Mouse (Mus musculus): ENCODE data around the gene Naip1. TPM values are rescaled to one million over a fixed set of nuclear protein-coding genes. Genes with fewer than 3 reads are reported as not detected.

Naip1 gene
- polyA plus RNA-seq, 1 experiment, result not detected

DNA sequence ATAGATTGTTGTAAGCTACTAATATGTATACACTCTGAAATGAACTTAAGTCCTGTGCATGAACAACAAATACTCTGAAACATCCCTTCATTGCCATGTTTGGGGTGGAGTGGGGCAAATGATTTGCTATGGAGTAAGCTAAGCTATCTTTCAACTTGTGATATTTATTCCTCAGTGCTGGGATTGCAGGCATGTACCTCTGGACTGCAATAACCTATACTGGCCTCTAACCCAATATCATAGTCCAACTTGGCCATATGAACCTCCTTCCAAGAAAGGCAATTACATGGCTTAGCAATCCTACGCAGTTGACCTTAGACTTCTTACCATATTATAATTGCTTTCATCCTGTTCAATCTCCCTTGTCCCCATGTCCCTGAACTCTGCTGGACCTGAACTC lies 82.1 kb downstream of the Naip1 start:
- Histone ChIP-seq H3K4me1 (ENCODE audit: control insufficient read depth, insufficient read depth, low read length) (no peaks in the 10 kb centered on the region), H3K4me3 (ENCODE audit: insufficient read depth, low read length) (no peak overlapping the region), H3K27ac (ENCODE audit: insufficient read depth, low read length) (no peak overlapping the region)
- TF ChIP-seq CTCF (IDR thresholded peaks at IDR 0.05; ENCODE audit: borderline replicate concordance, insufficient read depth, low read length), result no peak

Other genes with a start within 250 kb of the Naip1 start
- gene Naip5, start 206.5 kb downstream of the Naip1 start, polyA plus RNA-seq (2011; ENCODE audit: insufficient read length, low read depth, missing spikeins), result not detected in 2 replicates
- gene Naip6, start 135.2 kb downstream of the Naip1 start, polyA plus RNA-seq (2011; ENCODE audit: insufficient read length, low read depth, missing spikeins), result 0.11 TPM in 1 of 2 replicates, not detected in the other
- 30.8 and 42.1 TPM in 2 replicates for gene Gtf2h2, start 39.7 kb upstream of the Naip1 start, polyA plus RNA-seq (2011; ENCODE audit: insufficient read length, low read depth, missing spikeins)
- not detected in 2 replicates for gene Ocln, start 99.8 kb upstream of the Naip1 start, polyA plus RNA-seq (2011; ENCODE audit: insufficient read length, low read depth, missing spikeins)
- gene Marveld2, start 164.1 kb upstream of the Naip1 start, polyA plus RNA-seq (2011; ENCODE audit: insufficient read length, low read depth, missing spikeins), result 0.17 TPM in 1 of 2 replicates, not detected in the other
- 209 and 222 TPM in 2 replicates for gene Ak6, start 198.1 kb upstream of the Naip1 start, polyA plus RNA-seq (2011; ENCODE audit: insufficient read length, low read depth, missing spikeins)
- gene Rad17, start 198.2 kb upstream of the Naip1 start, polyA plus RNA-seq (2011; ENCODE audit: insufficient read length, low read depth, missing spikeins), result 21.9 and 22.0 TPM in 2 replicates
- 3.9 and 6.2 TPM in 2 replicates for gene Taf9, start 198.7 kb upstream of the Naip1 start, polyA plus RNA-seq (2011; ENCODE audit: insufficient read length, low read depth, missing spikeins)
- 1.4 and 2.3 TPM in 2 replicates for gene Ccdc125, start 216.8 kb upstream of the Naip1 start, polyA plus RNA-seq (2011; ENCODE audit: insufficient read length, low read depth, missing spikeins)

Measured in embryonic fibroblast, embryonic 13.5 days (primary cell).